Mouse (Mus musculus) kidney, postnatal 0 days (tissue): ENCODE results near the gene Kcnab1. TPM values are rescaled to one million over a fixed set of nuclear protein-coding genes. Genes with fewer than 3 reads are reported as not detected.

ENCODE experiments used
- ATAC-seq: fragments of 200-750 bp; cut with Nextera tagmentation; replicated peaks from 2 replicates; pipeline ENCODE4 v1.8.0; 2017; ENCODE audit warnings: low read depth, moderate number of reproducible peaks, moderate TSS enrichment, moderate library complexity; ENCODE audit not compliant: low FRiP score
- DNase-seq: peaks from one replicate; pipeline ENCODE4 v3.0.0-alpha.2; 2016; ENCODE audit warnings: low spot score
- H3K27ac ChIP-seq: fragments of 300-500 bp; sonication (generic); 2 replicates; pipeline ENCODE4 v1.5.1; 2014; ENCODE audit warnings: mild to moderate bottlenecking
- H3K27me3 ChIP-seq: fragments of 300-500 bp; sonication (generic); 2 replicates; pipeline ENCODE4 v1.6.1; 2014; ENCODE audit warnings: low read length, mixed read lengths; ENCODE audit not compliant: insufficient read depth
- H3K36me3 ChIP-seq: fragments of 300-500 bp; sonication (generic); 2 replicates; pipeline ENCODE4 v1.6.1; 2014; ENCODE audit warnings: low read length, mixed read lengths; ENCODE audit not compliant: insufficient read depth
- H3K4me1 ChIP-seq: fragments of 300-500 bp; sonication (generic); replicated peaks from 2 replicates; pipeline ENCODE4 v1.6.1; 2014; ENCODE audit warnings: antibody characterized with exemption, low read length, mixed read lengths; ENCODE audit not compliant: insufficient read depth
- H3K4me2 ChIP-seq: fragments of 300-500 bp; sonication (generic); 2 replicates; pipeline ENCODE4 v1.6.1; 2014; ENCODE audit warnings: mild to moderate bottlenecking, low read length, moderate library complexity, mixed read lengths
- H3K4me3 ChIP-seq: fragments of 300-500 bp; sonication (generic); replicated peaks from 2 replicates; pipeline ENCODE4 v1.5.1; 2014; ENCODE audit warnings: low read depth, low read length
- H3K9ac ChIP-seq: fragments of 300-500 bp; sonication (generic); 2 replicates; pipeline ENCODE4 v1.6.1; 2014; ENCODE audit warnings: low read depth, low read length
- H3K9me3 ChIP-seq: fragments of 300-500 bp; sonication (generic); replicated peaks from 2 replicates; pipeline ENCODE4 v1.6.1; 2016; ENCODE audit warnings: low read length, inconsistent platforms, mixed read lengths
- CTCF ChIP-seq: IDR thresholded peaks from 2 replicates; pipeline ENCODE4 v1.5.1; 2016; ENCODE audit warnings: antibody characterized with exemption, low read depth, mild to moderate bottlenecking, moderate library complexity
- WGBS: fragments of 180-500 bp; shearing (Covaris S2); extraction: QIAGEN DNeasy Blood & Tissue Kit; methylation state at CpG from one replicate; pipeline ENCODE4 v1.1.7; 2014; 5-methylcytosine and 5-hydroxymethylcytosine counted together
- polyA plus RNA-seq: library from polyadenylated mRNA; unstranded; fragments of >200 nt; fragmentation: Nextera tagmentation; extraction: Ambion mirVana; gene quantifications from 2 replicates; pipeline ENCODE4 v1.2.1, GENCODE M21; 2015

The Kcnab1 gene
- polyA plus RNA-seq, 1 experiment from 2014 or later = 4.0 TPM

DNA sequence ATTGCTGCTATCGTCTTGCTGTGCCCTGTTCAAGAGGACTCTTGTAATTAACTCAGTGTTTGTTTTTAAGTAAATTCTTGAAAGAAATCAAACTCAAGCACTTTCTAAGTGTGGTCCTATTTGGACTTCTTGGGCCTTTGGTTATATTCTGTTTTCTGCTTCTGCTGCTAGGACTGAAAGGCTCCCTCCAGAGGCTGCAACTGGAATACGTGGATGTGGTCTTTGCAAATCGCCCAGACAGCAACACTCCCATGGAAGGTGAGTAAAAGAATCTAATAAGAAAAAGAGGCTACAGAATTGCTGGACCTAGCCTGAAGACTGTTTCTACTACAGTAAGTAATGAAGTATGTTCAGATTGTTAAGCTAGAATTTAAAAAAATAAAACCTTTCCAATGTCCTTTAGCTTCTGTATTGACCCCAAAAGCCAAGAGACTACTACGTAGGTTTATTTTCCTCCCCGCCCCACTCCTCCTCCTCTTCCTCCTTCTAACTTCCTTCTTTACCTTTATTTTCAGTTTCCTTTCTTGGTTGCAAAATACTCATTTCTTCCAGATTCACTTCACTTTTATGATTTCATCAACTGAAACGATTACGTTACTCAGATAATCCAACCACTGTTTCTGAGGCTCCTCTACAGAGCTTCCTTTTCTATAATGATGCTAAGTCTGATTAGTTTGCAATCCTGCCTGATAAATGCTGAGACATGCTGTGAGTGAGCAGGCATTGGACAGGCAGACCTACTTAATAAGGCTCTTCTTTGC lies 210.2 kb downstream of the Kcnab1 start:
- WGBS = 72% methylated on average over 7 of the region's 7 CpGs
- H3K27ac ChIP-seq = no peak overlapping the region
- no peak overlapping the region for H3K9ac ChIP-seq
- DNase-seq (peak; percentile 48), ATAC-seq (no peak)
- TF ChIP-seq CTCF = peak; percentile 61
- H3K9me3 ChIP-seq = no peaks in the 10 kb centered on the region
- H3K4me1 ChIP-seq = no peaks in the 10 kb centered on the region
- H3K27me3 ChIP-seq = no peaks in the 10 kb centered on the region
- H3K4me2 ChIP-seq = no peak overlapping the region
- H3K36me3 ChIP-seq = no peaks in the 10 kb centered on the region
- no peak overlapping the region for H3K4me3 ChIP-seq

DNA sequence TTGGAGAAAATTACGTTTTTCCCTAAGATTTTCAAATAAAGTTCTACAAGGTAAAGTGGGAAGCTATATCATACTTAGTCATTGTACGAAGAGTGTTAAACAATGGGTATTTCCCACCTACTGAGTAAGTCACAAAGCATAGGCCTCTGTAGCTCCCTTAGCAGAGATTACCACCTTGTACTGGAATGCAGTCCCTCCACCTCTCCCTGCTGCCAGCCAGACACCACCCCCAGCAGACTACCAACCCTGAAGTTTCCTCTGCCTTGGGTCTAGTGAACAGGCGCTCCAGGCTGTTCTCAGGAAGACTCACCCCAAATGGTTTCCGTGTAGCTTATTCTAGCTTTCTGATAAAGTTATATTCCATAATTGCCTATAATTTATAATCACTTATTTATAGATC lies 211.8 kb downstream of the Kcnab1 start:
- no peak overlapping the region for H3K27ac ChIP-seq

DNA sequence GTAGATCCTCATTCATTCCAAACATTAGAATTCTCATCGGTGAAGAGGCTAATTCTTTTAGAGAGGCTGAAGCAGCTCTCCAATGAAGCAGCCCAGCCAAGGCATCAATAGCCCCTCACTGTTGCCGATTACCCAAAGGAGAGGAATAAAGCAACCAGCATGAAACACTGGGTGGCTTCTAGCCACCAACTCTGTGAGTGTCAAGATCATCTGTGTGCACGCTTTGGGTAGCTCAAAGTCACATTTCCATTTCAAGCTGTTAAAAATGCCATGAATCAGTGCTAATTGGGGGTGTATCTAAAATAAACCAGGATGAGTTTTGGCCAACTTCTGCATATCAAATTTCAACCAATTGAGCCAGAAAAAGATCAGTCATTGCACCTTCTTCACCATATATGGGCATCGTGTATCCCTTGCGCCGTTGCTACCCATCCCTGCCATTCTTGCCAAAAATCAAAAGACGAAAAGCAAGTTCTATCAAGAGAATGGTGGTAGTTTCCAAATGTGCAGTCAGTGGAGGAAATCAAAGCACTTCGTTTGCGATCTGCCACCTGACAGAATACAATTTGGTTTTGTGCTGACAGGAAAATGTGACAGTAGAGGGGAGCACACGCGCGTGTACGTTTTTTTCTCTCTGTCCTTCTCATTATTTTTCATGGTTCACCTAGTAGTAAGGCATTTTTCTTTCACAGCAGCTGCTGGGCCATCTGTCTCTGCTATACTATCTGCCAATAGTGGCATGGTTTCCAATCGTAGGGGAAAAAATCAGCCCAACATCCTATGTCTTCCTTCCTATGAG lies 213.0 kb downstream of the Kcnab1 start:
- WGBS = 88% methylated on average over 14 of the region's 14 CpGs
- no peak for TF ChIP-seq CTCF
- Histone ChIP-seq H3K27ac (no peak overlapping the region), H3K4me2 (no peak overlapping the region), H3K4me1 (no peaks in the 10 kb centered on the region), H3K36me3 (no peaks in the 10 kb centered on the region), H3K9me3 (no peaks in the 10 kb centered on the region), H3K27me3 (no peaks in the 10 kb centered on the region), H3K4me3 (no peak overlapping the region), H3K9ac (no peak overlapping the region)
- ATAC-seq = no peak
- DNase-seq = no peak

More for the DNA sequence above, 211.8 kb downstream of the Kcnab1 start:
- H3K4me2 ChIP-seq = no peak overlapping the region
- DNase-seq = no peak
- WGBS = 87% methylated on average over 4 of the region's 4 CpGs
- no peak for TF ChIP-seq CTCF
- ATAC-seq = no peak
- H3K36me3 ChIP-seq = no peaks in the 10 kb centered on the region
- no peaks in the 10 kb centered on the region for H3K9me3 ChIP-seq
- no peak overlapping the region for H3K4me3 ChIP-seq
- no peaks in the 10 kb centered on the region for H3K4me1 ChIP-seq
- H3K27me3 ChIP-seq = no peaks in the 10 kb centered on the region
- H3K9ac ChIP-seq = no peak overlapping the region

DNA sequence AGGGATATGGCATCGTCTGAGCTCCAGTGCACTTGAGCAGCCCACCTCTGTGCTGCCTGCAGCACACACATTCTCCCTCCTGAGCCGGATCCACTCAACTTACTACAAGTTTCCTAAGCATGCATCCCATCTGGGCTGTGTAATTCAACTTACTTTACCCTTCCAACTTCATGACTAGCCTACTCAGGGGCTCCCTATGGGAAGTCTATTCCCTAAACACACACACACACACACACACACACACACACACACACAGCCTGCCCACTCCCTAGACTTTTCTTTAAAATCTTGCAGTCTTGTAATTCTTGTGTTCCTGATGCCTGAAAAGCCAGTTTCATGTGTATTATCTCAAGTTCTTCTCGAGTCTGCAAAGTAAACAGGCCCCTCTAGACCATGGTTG lies 216.1 kb downstream of the Kcnab1 start:
- H3K4me3 ChIP-seq = no peak overlapping the region
- no peak overlapping the region for H3K27ac ChIP-seq
- DNase-seq (no peak), ATAC-seq (no peak)
- no peak overlapping the region for H3K4me2 ChIP-seq
- no peaks in the 10 kb centered on the region for H3K9me3 ChIP-seq
- no peaks in the 10 kb centered on the region for H3K4me1 ChIP-seq
- H3K36me3 ChIP-seq = no peaks in the 10 kb centered on the region
- 57% methylated on average over 3 of the region's 3 CpGs for WGBS
- no peak for TF ChIP-seq CTCF
- H3K27me3 ChIP-seq = no peaks in the 10 kb centered on the region
- no peak overlapping the region for H3K9ac ChIP-seq

DNA sequence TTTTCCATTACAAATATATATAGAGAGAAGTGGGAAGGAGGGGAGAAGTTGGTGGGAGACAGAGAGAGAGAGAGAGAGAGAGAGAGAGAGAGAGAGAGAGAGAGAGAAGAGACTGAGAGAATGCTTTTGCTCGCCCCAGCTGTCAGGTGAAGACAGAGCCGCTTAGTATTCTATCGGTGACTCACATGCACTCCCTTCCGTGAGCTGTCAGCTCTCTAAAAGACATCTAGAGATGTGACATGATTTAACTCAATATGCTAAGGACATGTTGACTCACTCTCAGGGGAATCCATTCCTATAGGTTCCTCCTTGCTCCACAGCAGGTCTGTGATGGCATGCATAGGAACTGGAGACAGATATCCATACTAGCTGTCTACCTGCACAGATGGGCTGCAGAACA lies 219.6 kb downstream of the Kcnab1 start:
- no peak for DNase-seq
- Histone ChIP-seq H3K36me3 (no peaks in the 10 kb centered on the region), H3K4me1 (no peaks in the 10 kb centered on the region), H3K4me3 (no peak overlapping the region), H3K27me3 (no peaks in the 10 kb centered on the region), H3K4me2 (no peak overlapping the region), H3K27ac (no peak overlapping the region), H3K9ac (no peak overlapping the region), H3K9me3 (no peaks in the 10 kb centered on the region)
- WGBS = 79% methylated on average over 4 of the region's 4 CpGs
- no peak for TF ChIP-seq CTCF
- no peak for ATAC-seq

DNA sequence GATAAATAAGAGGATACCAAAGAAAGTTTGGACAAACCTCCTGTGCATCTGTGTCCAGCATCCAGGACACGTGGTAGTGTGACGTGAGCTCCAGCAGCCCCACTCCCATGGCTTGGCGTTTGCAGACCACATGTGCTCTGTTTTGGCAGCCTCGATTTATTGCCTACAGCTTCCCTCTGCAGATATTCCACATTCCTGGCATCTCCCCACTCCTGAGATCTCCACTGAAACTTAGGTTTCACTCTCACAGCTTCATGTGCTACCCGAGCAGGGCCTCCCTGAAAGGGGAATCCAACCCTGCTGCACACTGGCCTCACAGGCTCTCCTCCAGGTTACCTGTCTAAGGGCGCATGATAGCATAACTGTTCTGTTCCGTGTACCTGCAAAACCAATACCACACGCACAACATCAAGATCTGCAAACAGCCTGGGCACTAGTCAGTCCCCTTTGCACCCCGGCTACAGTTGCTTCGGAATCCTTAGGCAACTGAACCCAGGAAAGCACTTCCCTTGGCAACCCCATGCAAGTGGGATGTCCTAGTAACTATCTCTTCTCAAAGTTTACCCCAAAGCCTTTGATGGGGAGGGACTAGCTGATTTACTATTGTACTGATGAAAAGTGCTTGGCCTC lies 228.8 kb downstream of the Kcnab1 start:
- WGBS = 47% methylated on average over 10 of the region's 10 CpGs
- ATAC-seq = 0 out of 2 replicates have a peak, but pooled peaks have one; percentile 13
- Histone ChIP-seq H3K27me3 (no peaks in the 10 kb centered on the region), H3K27ac (no peak overlapping the region), H3K4me1 (no peaks in the 10 kb centered on the region), H3K9me3 (no peaks in the 10 kb centered on the region), H3K9ac (no peak overlapping the region), H3K4me2 (no peak overlapping the region), H3K4me3 (no peak overlapping the region), H3K36me3 (no peaks in the 10 kb centered on the region)
- TF ChIP-seq CTCF = no peak
- peak; percentile 40 for DNase-seq
